Mouse (Mus musculus): ENCODE data around the gene Idnk. TPM values are rescaled to one million over a fixed set of nuclear protein-coding genes. Genes with fewer than 3 reads are reported as not detected.

Gene Idnk
- total and polyA plus RNA-seq, 3 experiments, result 25.5 to 45.0 (median 32.0) TPM

GRCm38 (mm10) chr13:58158099-58158912 is 857 bp downstream of the Idnk start (continued):
- 0 out of 2 replicates have a peak, but pooled peaks have one; percentile 56 for TF ChIP-seq RCOR1 (conservative IDR thresholded peaks at IDR 0.05; ENCODE audit: low read depth, low read length)

GRCm38 (mm10) chr13:58160761-58161160 is 3.3 kb downstream of the Idnk start:
- Histone ChIP-seq H3K27ac (ENCODE audit: insufficient read depth, low read depth) (no peak overlapping the region), H3K4me2 (ENCODE audit: insufficient read depth, low read depth, poor library complexity, severe bottlenecking) (no peak overlapping the region), H3K9me3 (replicated peaks; ENCODE audit: low read length) (peaks cover 17% of the 10 kb centered on the region), H3K36me3 (replicated peaks in 1 of 2; ENCODE audit: control insufficient read depth in 1 of 2, insufficient read depth in 1 of 2, low read length in 1 of 2) (peaks cover 34 to 56% of the 10 kb centered on the region in 2 experiments), H3K4me1 (ENCODE audit: control insufficient read depth in 1 of 2, insufficient read depth in 2 of 2) (peaks cover 0 to 21% of the 10 kb centered on the region in 2 experiments; a peak in 2 of 4 replicates), H3K9ac (ENCODE audit: insufficient read depth, low read depth) (no peak overlapping the region), H3K27me3 (replicated peaks) (no peaks in the 10 kb centered on the region), H3K79me2 (replicated peaks; ENCODE audit: control insufficient read depth, extremely low read depth, insufficient read depth, poor library complexity, severe bottlenecking) (peaks cover 5% of the 10 kb centered on the region; the same call in 1 of the 2 replicates), H3K4me3 (replicated peaks in 1 of 3; ENCODE audit: low read depth in 2 of 3, low read length in 2 of 3, poor library complexity in 1 of 3) (no peak overlapping the region)
- DNase-seq (ENCODE audit: extremely low read depth), result no peak
- in situ Hi-C loops (cut with MboI; ENCODE audit: low pct_ligation_motif_present, low pct_unique_long_range_greater_than_20kb, low sequenced_read_pairs) (no loop called here), dilution Hi-C loops (cut with MboI; ENCODE audit: extremely low pct_ligation_motif_present, extremely low pct_unique_long_range_greater_than_20kb, low sequenced_read_pairs) (no loop called here)
- no peak for TF ChIP-seq ZC3H11A (IDR thresholded peaks at IDR 0.05; ENCODE audit: low read depth, low read length)
- TF ChIP-seq JUND (conservative IDR thresholded peaks at IDR 0.05; ENCODE audit: low read depth, low read length), result no peak
- TF ChIP-seq ZNF384 (IDR thresholded peaks at IDR 0.05; ENCODE audit: low read depth, low read length), result no peak
- no peak for TF ChIP-seq MEF2A (IDR thresholded peaks at IDR 0.05; ENCODE audit: borderline replicate concordance, low read depth, low read length)
- TF ChIP-seq EP300 (IDR thresholded peaks at IDR 0.05; ENCODE audit: low read length), result no peak
- no peak for TF ChIP-seq MXI1 (IDR thresholded peaks at IDR 0.05; ENCODE audit: low read depth, low read length)
- TF ChIP-seq USF1 (IDR thresholded peaks at IDR 0.05; ENCODE audit: low read depth, low read length), result no peak
- no peak for TF ChIP-seq SMC3 (IDR thresholded peaks at IDR 0.05; ENCODE audit: low read depth, low read length)
- no peak for TF ChIP-seq RAD21 (IDR thresholded peaks at IDR 0.05; ENCODE audit: low read depth, low read length)
- TF ChIP-seq ZKSCAN1 (IDR thresholded peaks at IDR 0.05; ENCODE audit: borderline replicate concordance, low read depth, low read length), result no peak
- no peak for TF ChIP-seq CHD2 (IDR thresholded peaks at IDR 0.05; ENCODE audit: low read length)
- no peak for TF ChIP-seq POLR2AphosphoS2 (IDR thresholded peaks at IDR 0.05; ENCODE audit: low read depth, low read length)
- TF ChIP-seq E2F4 (IDR thresholded peaks at IDR 0.05; ENCODE audit: insufficient replicate concordance, low read depth, low read length), result no peak
- TF ChIP-seq BHLHE40 (IDR thresholded peaks at IDR 0.05; ENCODE audit: low read depth, low read length), result no peak
- no peak for TF ChIP-seq SIN3A (IDR thresholded peaks at IDR 0.05; ENCODE audit: low read length)
- no peak for TF ChIP-seq TBP (conservative IDR thresholded peaks at IDR 0.05; ENCODE audit: low read depth, low read length)
- TF ChIP-seq ELF1 (IDR thresholded peaks at IDR 0.05; ENCODE audit: low read depth, low read length), result no peak
- no peak for TF ChIP-seq HCFC1 (IDR thresholded peaks at IDR 0.05; ENCODE audit: low read depth, low read length)
- no peak for TF ChIP-seq KAT2A (IDR thresholded peaks at IDR 0.05; ENCODE audit: insufficient replicate concordance, low read length)
- TF ChIP-seq TCF12 (IDR thresholded peaks at IDR 0.05; ENCODE audit: low read depth, low read length), result no peak

Data from CH12.LX (cell line).